9 mouse cellular contexts compared by ENCODE assay signal in genomic region chr8:84952612-84953255, GRCm38 (mm10). TPM values are rescaled to one million over a fixed set of nuclear protein-coding genes. Genes with fewer than 3 reads are reported as not detected.
DNase-seq lines count a peak whose midpoint lies in the region; ATAC-seq and TF ChIP-seq lines count a peak whose summit lies in the region.
"Had no signal": no experiment of that assay in that cellular context is flagged by ENCODE, and none has a peak within 500 bp of the region (broad histone marks: within the 10 kb centered on the region; RNA-seq: fewer than 3 reads in every experiment).

No protein-coding gene starts in this region.

- 9% methylated on average over 18 of the region's 18 CpGs for WGBS in midbrain, embryonic 11.5 days
- WGBS in midbrain, embryonic 15.5 days, result 8% methylated on average over 18 of the region's 18 CpGs
- WGBS in embryonic facial prominence, embryonic 11.5 days, result 13% methylated on average over 18 of the region's 18 CpGs
- WGBS in intestine, embryonic 15.5 days, result 6% methylated on average over 18 of the region's 18 CpGs
- 9% methylated on average over 18 of the region's 18 CpGs for WGBS in lung, postnatal 0 days

- H3K9ac ChIP-seq in midbrain, embryonic 11.5 days (ENCODE audit: low read length), result no peak overlapping the region
- H3K9ac ChIP-seq in midbrain, embryonic 15.5 days, result no peak overlapping the region
- no peak overlapping the region for H3K9ac ChIP-seq in embryonic facial prominence, embryonic 11.5 days (replicated peaks; ENCODE audit: low read length)
- no peak overlapping the region for H3K9ac ChIP-seq in intestine, embryonic 15.5 days
- H3K9ac ChIP-seq in lung, postnatal 0 days (replicated peaks; ENCODE audit: low read depth), result no peak overlapping the region

- H3K9me3 ChIP-seq in midbrain, embryonic 11.5 days (ENCODE audit: control insufficient read depth, low read length), result no peaks in the 10 kb centered on the region
- H3K9me3 ChIP-seq in midbrain, embryonic 15.5 days, result no peaks in the 10 kb centered on the region
- H3K9me3 ChIP-seq in embryonic facial prominence, embryonic 11.5 days (replicated peaks; ENCODE audit: control insufficient read depth, low read length), result no peaks in the 10 kb centered on the region
- H3K9me3 ChIP-seq in intestine, embryonic 15.5 days, result no peaks in the 10 kb centered on the region
- H3K9me3 ChIP-seq in lung, postnatal 0 days (ENCODE audit: low read length), result no peaks in the 10 kb centered on the region

- peak; percentile 76 for DNase-seq in midbrain, embryonic 11.5 days (ENCODE audit: low spot score, missing footprints)
- no peak for DNase-seq in embryonic facial prominence, embryonic 11.5 days (ENCODE audit: low spot score)
- peak; percentile 56 for DNase-seq in lung, postnatal 0 days (ENCODE audit: low spot score)
- no peak for DNase-seq in spleen, adult 12 weeks (ENCODE audit: low spot score)
- no peak for DNase-seq in cerebellum, postnatal 36 days
- no peak for DNase-seq in frontal cortex, postnatal 14 days (ENCODE audit: low spot score in 2 of 2)

- no peak for ATAC-seq in midbrain, embryonic 11.5 days (ENCODE audit: low FRiP score)
- ATAC-seq in midbrain, embryonic 15.5 days (replicated peaks), result no peak
- ATAC-seq in embryonic facial prominence, embryonic 11.5 days (replicated peaks; ENCODE audit: insufficient number of reproducible peaks, low FRiP score, low TSS enrichment, low read depth), result 0 out of 2 replicates have a peak, but pooled peaks have one; percentile 22
- ATAC-seq in intestine, embryonic 15.5 days, result peak; percentile 71
- ATAC-seq in lung, postnatal 0 days, result peak; percentile 77

- H3K4me3 ChIP-seq in midbrain, embryonic 11.5 days (ENCODE audit: low read depth, low read length), result no peak overlapping the region
- H3K4me3 ChIP-seq in midbrain, embryonic 15.5 days, result no peak overlapping the region
- H3K4me3 ChIP-seq in embryonic facial prominence, embryonic 11.5 days (ENCODE audit: low read depth, low read length), result no peak overlapping the region
- H3K4me3 ChIP-seq in intestine, embryonic 15.5 days (replicated peaks), result peak overlapping the region; percentile 10; the same call in 1 of the 2 replicates
- no peak overlapping the region for H3K4me3 ChIP-seq in lung, postnatal 0 days (ENCODE audit: low read depth, low read length)

- H3K27ac ChIP-seq in midbrain, embryonic 11.5 days (ENCODE audit: low read depth, low read length), result no peak overlapping the region
- H3K27ac ChIP-seq in midbrain, embryonic 15.5 days, result no peak overlapping the region
- H3K27ac ChIP-seq in embryonic facial prominence, embryonic 11.5 days (replicated peaks; ENCODE audit: low read depth, low read length), result no peak overlapping the region
- no peak overlapping the region for H3K27ac ChIP-seq in intestine, embryonic 15.5 days
- H3K27ac ChIP-seq in lung, postnatal 0 days (ENCODE audit: low read length), result no peak overlapping the region

- TF ChIP-seq CTCF in lung, postnatal 0 days (IDR thresholded peaks at IDR 0.05), result no peak

- H3K4me1 ChIP-seq in midbrain, embryonic 11.5 days (ENCODE audit: control insufficient read depth, insufficient read depth, low read length), result no peaks in the 10 kb centered on the region
- no peaks in the 10 kb centered on the region for H3K4me1 ChIP-seq in midbrain, embryonic 15.5 days
- H3K4me1 ChIP-seq in embryonic facial prominence, embryonic 11.5 days (ENCODE audit: control insufficient read depth, insufficient read depth, low read length), result no peaks in the 10 kb centered on the region
- H3K4me1 ChIP-seq in intestine, embryonic 15.5 days (replicated peaks), result 0 out of 2 replicates have a peak, but pooled peaks cover 5% of the 10 kb centered on the region
- H3K4me1 ChIP-seq in lung, postnatal 0 days (ENCODE audit: insufficient read depth, low read depth, low read length), result no peaks in the 10 kb centered on the region

- TF ChIP-seq EP300 in lung, postnatal 0 days (IDR thresholded peaks at IDR 0.05), result no peak

- no peaks in the 10 kb centered on the region for H3K36me3 ChIP-seq in midbrain, embryonic 11.5 days (ENCODE audit: control insufficient read depth, insufficient read depth, low read length)
- H3K36me3 ChIP-seq in midbrain, embryonic 15.5 days (replicated peaks), result no peaks in the 10 kb centered on the region; the same call in 1 of the 2 replicates
- H3K36me3 ChIP-seq in embryonic facial prominence, embryonic 11.5 days (replicated peaks; ENCODE audit: control insufficient read depth, insufficient read depth, low read depth, low read length), result no peaks in the 10 kb centered on the region; the same call in 1 of the 2 replicates
- H3K36me3 ChIP-seq in intestine, embryonic 15.5 days, result no peaks in the 10 kb centered on the region; the same call in 1 of the 2 replicates
- H3K36me3 ChIP-seq in lung, postnatal 0 days (ENCODE audit: insufficient read depth, low read length), result no peaks in the 10 kb centered on the region

- no peak overlapping the region for H3K4me2 ChIP-seq in midbrain, embryonic 11.5 days
- no peak overlapping the region for H3K4me2 ChIP-seq in midbrain, embryonic 15.5 days
- H3K4me2 ChIP-seq in embryonic facial prominence, embryonic 11.5 days (ENCODE audit: low read depth, low read length), result no peak overlapping the region
- H3K4me2 ChIP-seq in intestine, embryonic 15.5 days (replicated peaks), result peak overlapping the region; percentile 49
- H3K4me2 ChIP-seq in lung, postnatal 0 days (replicated peaks; ENCODE audit: low read depth, low read length), result peak overlapping the region; percentile 27; the same call in 1 of the 2 replicates

- peaks cover 9% of the 10 kb centered on the region for H3K27me3 ChIP-seq in midbrain, embryonic 11.5 days (ENCODE audit: control insufficient read depth, insufficient read depth, low read length)
- H3K27me3 ChIP-seq in midbrain, embryonic 15.5 days (replicated peaks), result peaks cover 21% of the 10 kb centered on the region
- peaks cover 10% of the 10 kb centered on the region for H3K27me3 ChIP-seq in embryonic facial prominence, embryonic 11.5 days (ENCODE audit: control insufficient read depth, insufficient read depth, low read length)
- H3K27me3 ChIP-seq in intestine, embryonic 15.5 days (replicated peaks), result peaks cover 27% of the 10 kb centered on the region
- peaks cover 8% of the 10 kb centered on the region; the same call in 1 of the 2 replicates for H3K27me3 ChIP-seq in lung, postnatal 0 days (replicated peaks; ENCODE audit: insufficient read depth, low read length)

RNA-seq across cellular contexts. Expression of gene Rtbdn, which starts 5.9 kb away (rescaled TPM):
- polyA plus RNA-seq in midbrain, embryonic 11.5 days (2014; fragmentation: Nextera tagmentation; extraction: Ambion mirVana), result 0.15 TPM in 1 of 2 replicates, not detected in the other
- 2.8 and 3.4 TPM in 2 replicates for polyA plus RNA-seq in midbrain, embryonic 15.5 days (2015; fragmentation: Nextera tagmentation; extraction: Ambion mirVana)
- polyA plus RNA-seq in embryonic facial prominence, embryonic 11.5 days (2014; fragmentation: Nextera tagmentation; extraction: Ambion mirVana), result not detected in 2 replicates
- polyA plus RNA-seq in intestine, embryonic 15.5 days (2015; fragmentation: Nextera tagmentation; extraction: Ambion mirVana), result 0.31 and 0.51 TPM in 2 replicates
- polyA plus RNA-seq in lung, postnatal 0 days (2015; fragmentation: Nextera tagmentation; extraction: Ambion mirVana), result not detected in 2 replicates

RNA-seq across cellular contexts. Expression of gene Mast1, which starts 15.6 kb away (rescaled TPM):
- polyA plus RNA-seq in midbrain, embryonic 11.5 days (2014; fragmentation: Nextera tagmentation; extraction: Ambion mirVana), result 8.8 and 10.2 TPM in 2 replicates
- 76.2 and 84.8 TPM in 2 replicates for polyA plus RNA-seq in midbrain, embryonic 15.5 days (2015; fragmentation: Nextera tagmentation; extraction: Ambion mirVana)
- polyA plus RNA-seq in embryonic facial prominence, embryonic 11.5 days (2014; fragmentation: Nextera tagmentation; extraction: Ambion mirVana), result 2.8 and 3.9 TPM in 2 replicates
- polyA plus RNA-seq in intestine, embryonic 15.5 days (2015; fragmentation: Nextera tagmentation; extraction: Ambion mirVana), result 1.6 TPM in 2 replicates
- 0.32 and 0.33 TPM in 2 replicates for polyA plus RNA-seq in lung, postnatal 0 days (2015; fragmentation: Nextera tagmentation; extraction: Ambion mirVana)

RNA-seq across cellular contexts. Expression of gene Gm49661, which starts 16.5 kb away (rescaled TPM):
- not detected in 2 replicates for polyA plus RNA-seq in midbrain, embryonic 11.5 days (2014; fragmentation: Nextera tagmentation; extraction: Ambion mirVana)
- not detected in 2 replicates for polyA plus RNA-seq in midbrain, embryonic 15.5 days (2015; fragmentation: Nextera tagmentation; extraction: Ambion mirVana)
- not detected in 2 replicates for polyA plus RNA-seq in embryonic facial prominence, embryonic 11.5 days (2014; fragmentation: Nextera tagmentation; extraction: Ambion mirVana)
- not detected in 2 replicates for polyA plus RNA-seq in intestine, embryonic 15.5 days (2015; fragmentation: Nextera tagmentation; extraction: Ambion mirVana)
- polyA plus RNA-seq in lung, postnatal 0 days (2015; fragmentation: Nextera tagmentation; extraction: Ambion mirVana), result 1.1 TPM in 1 of 2 replicates, not detected in the other
- polyA plus RNA-seq: limb, embryonic 11.5 days had no signal

RNA-seq across cellular contexts. Expression of gene Prdx2, which starts 16.7 kb away (rescaled TPM):
- 1,298 and 1,349 TPM in 2 replicates for polyA plus RNA-seq in midbrain, embryonic 11.5 days (2014; fragmentation: Nextera tagmentation; extraction: Ambion mirVana)
- 1,276 and 1,344 TPM in 2 replicates for polyA plus RNA-seq in midbrain, embryonic 15.5 days (2015; fragmentation: Nextera tagmentation; extraction: Ambion mirVana)
- polyA plus RNA-seq in embryonic facial prominence, embryonic 11.5 days (2014; fragmentation: Nextera tagmentation; extraction: Ambion mirVana), result 1,219 and 1,316 TPM in 2 replicates
- polyA plus RNA-seq in intestine, embryonic 15.5 days (2015; fragmentation: Nextera tagmentation; extraction: Ambion mirVana), result 581 and 615 TPM in 2 replicates
- polyA plus RNA-seq in lung, postnatal 0 days (2015; fragmentation: Nextera tagmentation; extraction: Ambion mirVana), result 337 and 356 TPM in 2 replicates

RNA-seq across cellular contexts. Expression of gene Rnaseh2a, which starts 16.8 kb away (rescaled TPM):
- polyA plus RNA-seq in midbrain, embryonic 11.5 days (2014; fragmentation: Nextera tagmentation; extraction: Ambion mirVana), result 113 and 121 TPM in 2 replicates
- 54.2 and 54.7 TPM in 2 replicates for polyA plus RNA-seq in midbrain, embryonic 15.5 days (2015; fragmentation: Nextera tagmentation; extraction: Ambion mirVana)
- polyA plus RNA-seq in embryonic facial prominence, embryonic 11.5 days (2014; fragmentation: Nextera tagmentation; extraction: Ambion mirVana), result 109 and 137 TPM in 2 replicates
- 116 and 117 TPM in 2 replicates for polyA plus RNA-seq in intestine, embryonic 15.5 days (2015; fragmentation: Nextera tagmentation; extraction: Ambion mirVana)
- polyA plus RNA-seq in lung, postnatal 0 days (2015; fragmentation: Nextera tagmentation; extraction: Ambion mirVana), result 46.4 and 55.7 TPM in 2 replicates

Comparison
In these comparisons a context has a peak if more than half of its experiments do, and no peak if none do; other contexts are left out.
1. ATAC-seq: peak in embryonic facial prominence, embryonic 11.5 days (single experiment), intestine, embryonic 15.5 days (single experiment) and lung, postnatal 0 days (single experiment); none in midbrain, embryonic 11.5 days (single experiment) and midbrain, embryonic 15.5 days (single experiment).
2. DNase-seq: peak in midbrain, embryonic 11.5 days (single experiment) and lung, postnatal 0 days (single experiment); none in embryonic facial prominence, embryonic 11.5 days (single experiment), spleen, adult 12 weeks (single experiment), cerebellum, postnatal 36 days (0 of 2) and frontal cortex, postnatal 14 days (0 of 2).
3. H3K4me2 ChIP-seq: peak in intestine, embryonic 15.5 days (single experiment) and lung, postnatal 0 days (single experiment); none in midbrain, embryonic 11.5 days (single experiment), midbrain, embryonic 15.5 days (single experiment) and embryonic facial prominence, embryonic 11.5 days (single experiment).